Mouse (Mus musculus) midbrain, postnatal 0 days (tissue): ENCODE data around the gene Ccdc24. TPM values are rescaled to one million over a fixed set of nuclear protein-coding genes. Genes with fewer than 3 reads are reported as not detected.

ENCODE experiments used
- ATAC-seq: fragments of 200-750 bp; cut with Nextera tagmentation; 2 replicates; pipeline ENCODE4 v1.8.0; 2017; ENCODE audit warnings: moderate number of reproducible peaks, mild to moderate bottlenecking, moderate TSS enrichment, moderate library complexity; ENCODE audit not compliant: low FRiP score
- DNase-seq: peaks from one replicate; pipeline ENCODE4 v3.0.0-alpha.2; 2015; ENCODE audit warnings: low spot score
- H3K27ac ChIP-seq: fragments of 300-500 bp; sonication (generic); 2 replicates; pipeline ENCODE4 v1.5.1; 2014; ENCODE audit warnings: low read depth, mild to moderate bottlenecking, low read length, mixed read lengths
- H3K27me3 ChIP-seq: fragments of 300-500 bp; sonication (generic); 2 replicates; pipeline ENCODE4 v1.6.1; 2014; ENCODE audit warnings: low read length, control low read depth, mixed read lengths; ENCODE audit not compliant: insufficient read depth
- H3K36me3 ChIP-seq: fragments of 300-500 bp; sonication (generic); 2 replicates; pipeline ENCODE4 v1.6.1; 2014; ENCODE audit warnings: low read length, control low read depth, mixed read lengths; ENCODE audit not compliant: insufficient read depth
- H3K4me1 ChIP-seq: fragments of 300-500 bp; sonication (generic); 2 replicates; pipeline ENCODE4 v1.6.1; 2014; ENCODE audit warnings: mild to moderate bottlenecking, control low read depth, antibody characterized with exemption, low read length, mixed read lengths; ENCODE audit not compliant: insufficient read depth
- H3K4me2 ChIP-seq: fragments of 300-500 bp; sonication (generic); 2 replicates; pipeline ENCODE4 v1.6.1; 2014; ENCODE audit warnings: low read depth, mild to moderate bottlenecking, low read length, mixed read lengths; ENCODE audit not compliant: poor library complexity, severe bottlenecking
- H3K4me3 ChIP-seq: fragments of 300-500 bp; sonication (generic); 2 replicates; pipeline ENCODE4 v1.5.1; 2014; ENCODE audit warnings: low read depth, mild to moderate bottlenecking, low read length, moderate library complexity
- H3K9ac ChIP-seq: fragments of 300-500 bp; sonication (generic); replicated peaks from 2 replicates; pipeline ENCODE4 v1.6.1; 2014; ENCODE audit warnings: mild to moderate bottlenecking, low read length, moderate library complexity, mixed read lengths; ENCODE audit not compliant: poor library complexity, severe bottlenecking
- H3K9me3 ChIP-seq: fragments of 300-500 bp; sonication (generic); 2 replicates; pipeline ENCODE4 v1.6.1; 2016; ENCODE audit warnings: low read length, control low read depth
- CTCF ChIP-seq: IDR thresholded peaks from 2 replicates; pipeline ENCODE4 v1.5.1; 2016; ENCODE audit warnings: antibody characterized with exemption, mild to moderate bottlenecking
- whole genome bisulfite sequencing: fragments of 180-500 bp; shearing (Covaris S2); extraction: QIAGEN DNeasy Blood & Tissue Kit; methylation state at CpG from one replicate; pipeline ENCODE4 v1.1.7; 2014; 5-methylcytosine and 5-hydroxymethylcytosine counted together
- polyA plus RNA-seq: library from polyadenylated mRNA; unstranded; fragments of >200 nt; fragmentation: Nextera tagmentation; extraction: Ambion mirVana; gene quantifications from 2 replicates; pipeline ENCODE4 v1.2.1, GENCODE M21; 2015
- total RNA-seq: library from RNA; depleted of rRNA; stranded (reverse); fragments of >200 nt; gene quantifications from 2 replicates; pipeline ENCODE4 v1.2.3, GENCODE M21; 2014; rRNA removed

The Ccdc24 gene
- total RNA-seq (2.0 and 9.0 TPM in 2 replicates), polyA plus RNA-seq (1.2 and 1.4 TPM in 2 replicates)

DNA sequence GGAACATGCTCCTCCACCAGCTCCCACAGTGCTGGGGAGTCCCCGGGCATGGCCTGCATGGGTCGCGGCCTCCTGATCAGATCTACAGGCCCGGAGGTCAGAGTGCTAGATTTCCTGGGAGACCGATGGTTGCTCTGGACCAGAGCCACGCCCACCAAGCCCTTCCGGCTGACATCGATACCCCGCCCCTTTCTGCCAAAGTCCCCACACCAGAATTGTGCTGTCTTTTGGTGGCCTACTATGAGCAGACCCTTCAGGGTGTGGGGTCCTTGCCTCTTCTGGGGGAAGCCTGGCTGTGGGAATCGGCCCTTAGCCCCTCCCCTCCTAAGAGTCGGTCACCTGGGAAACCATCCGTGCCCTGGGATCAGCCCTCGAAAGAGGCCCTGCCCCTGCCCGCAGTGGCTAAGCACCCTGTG is at the start of gene Ccdc24:
Gene Ccdc24, minus strand, starts transcription at position 87 of the 416 bp plus-strand sequence.
- peaks cover 28% of the 10 kb centered on the region for H3K36me3 ChIP-seq
- H3K4me3 ChIP-seq, result no peak within 1 kb of the TSS
- no peak for TF ChIP-seq CTCF
- peak within 1 kb of the TSS; percentile 24; the same call in 1 of the 2 replicates for H3K4me2 ChIP-seq
- H3K9me3 ChIP-seq, result no peaks in the 10 kb centered on the region
- DNase-seq (no peak), ATAC-seq (no peak)
- no peak within 1 kb of the TSS for H3K27ac ChIP-seq
- 6% methylated on average over 14 of the region's 14 CpGs for WGBS
- no peaks in the 10 kb centered on the region for H3K4me1 ChIP-seq
- no peaks in the 10 kb centered on the region for H3K27me3 ChIP-seq
- H3K9ac ChIP-seq, result 0 out of 2 replicates have a peak within 1 kb of the TSS, but pooled peaks have one; percentile 33

GRCm38 (mm10) chr4:117921358-117921757 is 49.0 kb upstream of the Ccdc24 start:
- Histone ChIP-seq H3K4me2 (no peak overlapping the region), H3K36me3 (no peaks in the 10 kb centered on the region), H3K27me3 (no peaks in the 10 kb centered on the region), H3K9ac (no peak overlapping the region), H3K4me3 (no peak overlapping the region), H3K4me1 (no peaks in the 10 kb centered on the region; the same call in 1 of the 2 replicates), H3K27ac (no peak overlapping the region), H3K9me3 (no peaks in the 10 kb centered on the region)
- DNase-seq (no peak), ATAC-seq (no peak)
- TF ChIP-seq CTCF, result no peak
- 87% methylated on average over 2 of the region's 2 CpGs for WGBS

GRCm38 (mm10) chr4:117918762-117919161 is 46.4 kb upstream of the Ccdc24 start:
- DNase-seq (no peak), ATAC-seq (no peak)
- Histone ChIP-seq H3K9ac (no peak overlapping the region), H3K27me3 (no peaks in the 10 kb centered on the region), H3K9me3 (no peaks in the 10 kb centered on the region), H3K27ac (no peak overlapping the region), H3K4me2 (no peak overlapping the region), H3K4me1 (no peaks in the 10 kb centered on the region; the same call in 1 of the 2 replicates), H3K4me3 (no peak overlapping the region), H3K36me3 (no peaks in the 10 kb centered on the region)
- TF ChIP-seq CTCF, result no peak
- WGBS, result 87% methylated on average over 5 of the region's 5 CpGs

- ATAC-seq, result no peak
Observed at GRCm38 (mm10) chr4:117918261-117918660, 45.9 kb upstream of the Ccdc24 start.

DNA sequence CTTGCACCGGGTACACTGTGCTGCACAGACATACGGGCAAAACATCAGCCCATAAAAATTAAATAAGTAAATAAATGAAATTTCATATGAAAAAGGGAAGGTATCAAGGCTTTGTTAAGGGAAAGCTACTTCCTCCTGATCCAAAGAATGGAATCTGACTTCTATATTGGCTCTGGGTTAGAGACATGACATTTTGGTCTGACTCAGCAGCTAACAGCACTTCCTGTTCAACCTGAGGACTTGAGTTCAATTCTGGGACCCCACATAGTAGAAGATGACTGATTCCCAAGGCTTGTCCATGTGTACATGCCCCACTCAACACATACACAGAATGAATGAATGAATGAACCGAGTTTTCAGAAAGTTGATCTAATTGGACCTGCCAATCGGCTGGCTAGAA is 45.5 kb upstream of the Ccdc24 start:
- DNase-seq (no peak), ATAC-seq (no peak)
- Histone ChIP-seq H3K9ac (no peak overlapping the region), H3K4me1 (peaks cover 8% of the 10 kb centered on the region; the same call in 1 of the 2 replicates), H3K27me3 (no peaks in the 10 kb centered on the region), H3K9me3 (no peaks in the 10 kb centered on the region), H3K36me3 (no peaks in the 10 kb centered on the region), H3K4me2 (no peak overlapping the region), H3K27ac (no peak overlapping the region), H3K4me3 (no peak overlapping the region)
- 95% methylated on average over 4 of the region's 4 CpGs for WGBS
- no peak for TF ChIP-seq CTCF

More at GRCm38 (mm10) chr4:117918261-117918660, 45.9 kb upstream of the Ccdc24 start:
- Histone ChIP-seq H3K27ac (no peak overlapping the region), H3K36me3 (no peaks in the 10 kb centered on the region), H3K4me2 (no peak overlapping the region), H3K4me3 (no peak overlapping the region), H3K9me3 (no peaks in the 10 kb centered on the region), H3K4me1 (peaks cover 4% of the 10 kb centered on the region; the same call in 1 of the 2 replicates), H3K27me3 (no peaks in the 10 kb centered on the region), H3K9ac (no peak overlapping the region)
- 70% methylated on average over 3 of the region's 3 CpGs for WGBS
- DNase-seq, result no peak
- no peak for TF ChIP-seq CTCF

- H3K9ac ChIP-seq, result no peak overlapping the region
- no peak for TF ChIP-seq CTCF
- H3K4me3 ChIP-seq, result no peak overlapping the region
- WGBS, result 98% methylated on average over 4 of the region's 4 CpGs
- H3K4me1 ChIP-seq, result peaks cover 10% of the 10 kb centered on the region; the same call in 1 of the 2 replicates
- H3K36me3 ChIP-seq, result no peaks in the 10 kb centered on the region
- no peak for ATAC-seq
- no peaks in the 10 kb centered on the region for H3K9me3 ChIP-seq
- no peak overlapping the region for H3K4me2 ChIP-seq
- no peak for DNase-seq
- H3K27ac ChIP-seq, result no peak overlapping the region
- H3K27me3 ChIP-seq, result no peaks in the 10 kb centered on the region
Observed at GRCm38 (mm10) chr4:117917402-117917801, 45.0 kb upstream of the Ccdc24 start.
